ENCODE assay signal across 7 mouse cellular contexts in the genomic region with DNA sequence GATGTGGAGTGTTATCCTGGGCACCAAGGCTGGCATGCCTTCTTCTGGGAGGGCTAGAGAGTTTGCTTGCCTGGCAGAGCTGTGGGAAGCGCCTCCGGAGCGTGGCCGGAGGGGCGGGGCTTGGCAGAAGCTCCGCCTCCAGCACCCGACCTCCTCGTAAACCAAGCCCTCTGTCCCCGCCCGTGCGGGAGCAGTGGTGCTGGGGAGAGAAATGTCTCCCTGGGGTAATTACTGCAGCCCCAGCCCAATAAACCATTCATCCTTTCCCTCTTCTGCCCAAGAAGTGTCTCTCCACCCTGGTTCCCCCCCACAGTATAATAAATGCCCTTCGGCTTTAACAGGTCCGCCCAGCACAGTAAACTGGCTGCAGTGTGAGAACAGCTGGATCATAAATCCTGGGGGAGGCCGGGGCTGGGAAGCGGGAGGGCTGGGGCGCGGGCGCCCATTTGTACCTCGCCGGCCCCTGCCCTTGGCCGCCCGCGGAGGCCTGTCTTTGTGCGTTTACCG. TPM values are rescaled to one million over a fixed set of nuclear protein-coding genes. Genes with fewer than 3 reads are reported as not detected.
A peak's percentile ranks its signal among the peaks of the same experiment; 100 is the strongest.
DNase-seq lines count a peak whose midpoint lies in the region; ATAC-seq and TF ChIP-seq lines count a peak whose summit lies in the region.

No protein-coding gene starts in this region.

- peak overlapping the region; percentile 64 for H3K4me2 ChIP-seq in midbrain, embryonic 15.5 days

- H3K27me3 ChIP-seq in cerebellum, adult 2 months (ENCODE audit: control insufficient read depth, insufficient read depth, low read length): no peaks in the 10 kb centered on the region
- peaks cover 100% of the 10 kb centered on the region for H3K27me3 ChIP-seq in limb, embryonic 10.5 days (ENCODE audit: low read depth, poor library complexity, severe bottlenecking)
- no peaks in the 10 kb centered on the region for H3K27me3 ChIP-seq in midbrain, embryonic 15.5 days (replicated peaks)

- ATAC-seq in frontal cortex, adult (ENCODE audit: low TSS enrichment): peak; percentile 25
- peak; percentile 46 for ATAC-seq in midbrain, embryonic 15.5 days (replicated peaks)

- DNase-seq in ZHBTc4 (ENCODE audit: low read depth, low spot score): peak; percentile 77
- DNase-seq in cerebellum, adult 2 months: peak; percentile 85
- DNase-seq in kidney, adult 18-20 months: peak; percentile 65
- peak; percentile 60 for DNase-seq in limb, embryonic 10.5 days (ENCODE audit: low spot score)
- peak; percentile 15 for DNase-seq in thymus, postnatal 0 days (ENCODE audit: low spot score)

- no peaks in the 10 kb centered on the region for H3K36me3 ChIP-seq in limb, embryonic 10.5 days
- peaks cover 22% of the 10 kb centered on the region for H3K36me3 ChIP-seq in midbrain, embryonic 15.5 days (replicated peaks)

- no peak for TF ChIP-seq CTCF in cerebellum, adult 2 months (IDR thresholded peaks at IDR 0.05; ENCODE audit: borderline replicate concordance, insufficient read depth, low read depth, low read length)

- H3K27ac ChIP-seq in cerebellum, adult 2 months (ENCODE audit: insufficient read depth, low read length): peak overlapping the region; percentile 26
- 0 out of 2 replicates have a peak overlapping the region, but pooled peaks have one; percentile 64 for H3K27ac ChIP-seq in limb, embryonic 10.5 days
- H3K27ac ChIP-seq in midbrain, embryonic 15.5 days: peak overlapping the region; percentile 82

- peak overlapping the region; percentile 98 for H3K4me3 ChIP-seq in cerebellum, adult 2 months (replicated peaks; ENCODE audit: insufficient read depth, low read depth, low read length)
- peak overlapping the region; percentile 53 for H3K4me3 ChIP-seq in limb, embryonic 10.5 days
- peak overlapping the region; percentile 94 for H3K4me3 ChIP-seq in midbrain, embryonic 15.5 days

- H3K4me1 ChIP-seq in cerebellum, adult 2 months (ENCODE audit: control insufficient read depth, insufficient read depth, low read length): peaks cover 31% of the 10 kb centered on the region
- H3K4me1 ChIP-seq in limb, embryonic 10.5 days: peaks cover 29% of the 10 kb centered on the region
- H3K4me1 ChIP-seq in midbrain, embryonic 15.5 days: peaks cover 61% of the 10 kb centered on the region

- peak; percentile 19; the same call in 1 of the 2 replicates for TF ChIP-seq POLR2A in cerebellum, adult 2 months (IDR thresholded peaks at IDR 0.05; ENCODE audit: borderline replicate concordance, insufficient read depth, low read length)

- H3K9me3 ChIP-seq in limb, embryonic 10.5 days (replicated peaks): no peaks in the 10 kb centered on the region
- no peaks in the 10 kb centered on the region for H3K9me3 ChIP-seq in midbrain, embryonic 15.5 days

- H3K9ac ChIP-seq in midbrain, embryonic 15.5 days: peak overlapping the region; percentile 51

- WGBS in cerebellum, adult 2 months: 1% methylated on average over 25 of the region's 25 CpGs
- under 1% methylated on average over 25 of the region's 25 CpGs for WGBS in limb, embryonic 10.5 days
- 1% methylated on average over 25 of the region's 25 CpGs for WGBS in midbrain, embryonic 15.5 days

RNA-seq across cellular contexts. Expression of a gene that starts 40.7 kb away (rescaled TPM):
- 0.15 and 0.24 TPM in 2 replicates for polyA plus RNA-seq in cerebellum, adult 2 months (2012; rRNA removed)
- not detected in 2 replicates for polyA plus RNA-seq in limb, embryonic 10.5 days (2016; fragmentation: Nextera tagmentation; extraction: Ambion mirVana)
- 0.17 and 0.32 TPM in 2 replicates for polyA plus RNA-seq in midbrain, embryonic 15.5 days (2015; fragmentation: Nextera tagmentation; extraction: Ambion mirVana)
- not detected in 2 replicates for polyA plus RNA-seq in thymus, postnatal 0 days (2015; fragmentation: Nextera tagmentation; extraction: Ambion mirVana)

Comparison
In these comparisons a context has a peak if more than half of its experiments do, and no peak if none do; other contexts are left out.
1. Peak in every context shown above with its lines: DNase-seq, ATAC-seq, H3K4me3 ChIP-seq and H3K27ac ChIP-seq.
2. DNase-seq: peak in every context shown above with its lines; median percentile 85 in cerebellum, adult 2 months; 77 in ZHBTc4; 65 in kidney, adult 18-20 months; 60 in limb, embryonic 10.5 days; 15 in thymus, postnatal 0 days.
3. H3K27ac ChIP-seq: peak in every context shown above with its lines; median percentile 82 in midbrain, embryonic 15.5 days; 64 in limb, embryonic 10.5 days; 26 in cerebellum, adult 2 months.